8 mouse cellular contexts compared by ENCODE assay signal in genomic region chr10:29146858-29147640, GRCm38 (mm10). TPM values are rescaled to one million over a fixed set of nuclear protein-coding genes. Genes with fewer than 3 reads are reported as not detected.
DNase-seq lines count a peak whose midpoint lies in the region; ATAC-seq lines count a peak whose summit lies in the region.

No protein-coding gene starts in this region.

- H3K36me3 ChIP-seq in midbrain, embryonic 10.5 days, result peaks cover 33% of the 10 kb centered on the region

- H3K27me3 ChIP-seq in midbrain, embryonic 10.5 days (ENCODE audit: low read depth, poor library complexity, severe bottlenecking), result peaks cover 15% of the 10 kb centered on the region

- H3K4me1 ChIP-seq in midbrain, embryonic 10.5 days, result peaks cover 43% of the 10 kb centered on the region

- ATAC-seq in granulocyte monocyte progenitor cell, adult 5-6 weeks (replicated peaks; ENCODE audit: poor library complexity, severe bottlenecking), result peak; percentile 97
- no peak for ATAC-seq in activated CD4-positive, CD25-positive, alpha-beta regulatory T cell, adult 4 months

- intact Hi-C loops in left cerebral cortex, postnatal 36 days (cut with DNase I), result loop anchor here (5.0 kb wide), 1 partner anchor 215 kb away; the partner anchor contains the start of gene Rnf146

- under 1% methylated on average over 64 of the region's 65 CpGs for WGBS in midbrain, embryonic 10.5 days

- DNase-seq in brain, adult 2 months (ENCODE audit: low read depth, low spot score), result peak; percentile 89
- peak; percentile 88 for DNase-seq in embryo, embryonic 9.5 days (ENCODE audit: extremely low spot score)
- peak; percentile 42 for DNase-seq in kidney, adult 11 months
- DNase-seq in left cerebral cortex, postnatal 36 days (ENCODE audit: low spot score in 2 of 2), result peak; percentile 81 to 86
- peak; percentile 68 for DNase-seq in midbrain, embryonic 10.5 days (ENCODE audit: low spot score)
- DNase-seq in skeletal muscle tissue, adult 2 months (ENCODE audit: low read depth, low spot score), result peak; percentile 25

- no peaks in the 10 kb centered on the region for H3K9me3 ChIP-seq in midbrain, embryonic 10.5 days (replicated peaks)

- H3K4me3 ChIP-seq in midbrain, embryonic 10.5 days, result peak overlapping the region; percentile 79

- H3K27ac ChIP-seq in midbrain, embryonic 10.5 days (replicated peaks), result peak overlapping the region; percentile 88

RNA-seq across cellular contexts. Expression of gene Soga3, which starts 3.4 kb away (rescaled TPM):
- not detected in 2 replicates for total RNA-seq in granulocyte monocyte progenitor cell, adult 5-6 weeks (2014; fragmentation: Nextera tagmentation)
- not detected in 2 replicates for total RNA-seq in granulocyte monocyte progenitor cell, adult 5-6 weeks (2017)
- 100 to 1,000 TPM; 144 to 171 TPM for total RNA-seq in left cerebral cortex, postnatal 36 days (2021)
- 14.5 and 24.2 TPM in 2 replicates for polyA plus RNA-seq in midbrain, embryonic 10.5 days (2016; fragmentation: Nextera tagmentation; extraction: Ambion mirVana)
- not detected for polyA plus RNA-seq in activated CD4-positive, CD25-positive, alpha-beta regulatory T cell, adult 4 months (2017; shearing (Covaris generic))

RNA-seq across cellular contexts. Expression of gene Gm49353, which starts 51.7 kb away (rescaled TPM):
- total RNA-seq in granulocyte monocyte progenitor cell, adult 5-6 weeks (2014; fragmentation: Nextera tagmentation), result not detected in 2 replicates
- total RNA-seq in granulocyte monocyte progenitor cell, adult 5-6 weeks (2017), result not detected in 2 replicates
- total RNA-seq in left cerebral cortex, postnatal 36 days (2021), result 10 to 100 TPM; 20.7 to 26.6 TPM
- polyA plus RNA-seq in midbrain, embryonic 10.5 days (2016; fragmentation: Nextera tagmentation; extraction: Ambion mirVana), result 1.1 and 2.0 TPM in 2 replicates
- not detected for polyA plus RNA-seq in activated CD4-positive, CD25-positive, alpha-beta regulatory T cell, adult 4 months (2017; shearing (Covaris generic))

Comparison
In these comparisons a context has a peak if more than half of its experiments do, and no peak if none do; other contexts are left out.
1. DNase-seq: peak in every context shown above with its lines; median percentile 89 in brain, adult 2 months; 88 in embryo, embryonic 9.5 days; 84 in left cerebral cortex, postnatal 36 days; 68 in midbrain, embryonic 10.5 days; 42 in kidney, adult 11 months; 25 in skeletal muscle tissue, adult 2 months.
2. RNA of gene Soga3, which starts 3.4 kb away (total RNA-seq): 144 to 171 TPM in left cerebral cortex, postnatal 36 days; not detected in granulocyte monocyte progenitor cell, adult 5-6 weeks; every median in the first group is over 100 times any median in the second.
3. RNA of gene Gm49353, which starts 51.7 kb away (total RNA-seq): 20.7 to 26.6 TPM in left cerebral cortex, postnatal 36 days; not detected in granulocyte monocyte progenitor cell, adult 5-6 weeks; every median in the first group is over 10 times any median in the second.